Mouse (Mus musculus): ENCODE measurements around the gene Smoc2.

Gene Smoc2

DNA sequence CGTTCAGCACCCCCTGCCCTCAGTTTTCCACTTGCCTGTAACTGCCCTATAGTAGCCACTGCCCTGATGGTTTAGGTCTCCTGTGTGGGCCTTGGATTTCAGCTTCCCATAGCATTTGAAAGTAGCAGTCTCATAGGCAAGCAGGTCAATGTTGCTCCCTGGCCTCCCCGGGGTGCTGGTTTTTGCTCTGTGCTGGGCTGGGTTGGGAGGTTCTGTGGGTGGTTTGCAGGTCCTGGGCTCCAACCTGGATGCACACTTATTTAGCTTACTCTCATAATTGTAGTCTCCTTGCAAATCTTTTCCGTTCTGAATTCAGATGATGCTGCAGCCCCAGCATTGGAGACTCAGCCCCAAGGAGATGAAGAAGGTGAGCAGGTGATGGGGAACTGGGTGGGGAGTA is 67.6 kb downstream of the Smoc2 start:
- in situ Hi-C loops (cut with MboI, MseI): no loop called here

DNA sequence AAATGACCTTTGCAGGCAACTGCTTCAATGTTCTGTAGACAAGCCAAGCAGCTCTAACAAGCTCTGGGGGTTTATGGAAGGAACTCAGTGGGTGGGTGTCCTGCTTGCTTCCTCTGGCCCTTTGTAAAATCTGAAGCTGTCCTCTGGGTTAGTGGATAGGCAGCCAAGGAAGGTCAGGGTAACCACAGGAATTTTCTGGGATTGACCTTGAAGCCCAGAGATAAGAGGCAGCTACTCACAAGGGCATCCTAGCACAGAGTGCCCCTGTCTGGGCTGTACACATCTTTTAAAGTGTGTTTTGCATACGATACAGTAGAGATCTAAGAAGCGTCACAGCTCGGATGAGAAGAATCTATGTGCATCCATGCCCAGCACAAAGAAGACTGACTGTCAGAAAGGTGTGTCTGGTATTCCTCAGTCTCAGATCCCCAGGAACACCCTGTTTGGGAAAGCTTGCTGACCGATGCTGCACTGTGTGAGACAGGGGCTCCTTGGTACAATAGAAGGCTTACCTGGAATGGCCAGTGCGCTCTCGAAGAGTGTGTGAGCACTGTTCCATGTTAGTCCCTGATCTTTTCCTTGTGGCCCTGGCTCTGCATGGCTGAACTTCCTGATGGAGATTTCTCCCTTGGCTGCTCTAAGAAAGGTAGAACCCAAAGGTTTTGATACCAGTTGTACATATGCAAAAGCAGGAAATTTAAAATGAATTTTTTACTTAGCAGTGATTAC is 69.9 kb downstream of the Smoc2 start:
- in situ Hi-C loops (cut with MboI, MseI): no loop called here

DNA sequence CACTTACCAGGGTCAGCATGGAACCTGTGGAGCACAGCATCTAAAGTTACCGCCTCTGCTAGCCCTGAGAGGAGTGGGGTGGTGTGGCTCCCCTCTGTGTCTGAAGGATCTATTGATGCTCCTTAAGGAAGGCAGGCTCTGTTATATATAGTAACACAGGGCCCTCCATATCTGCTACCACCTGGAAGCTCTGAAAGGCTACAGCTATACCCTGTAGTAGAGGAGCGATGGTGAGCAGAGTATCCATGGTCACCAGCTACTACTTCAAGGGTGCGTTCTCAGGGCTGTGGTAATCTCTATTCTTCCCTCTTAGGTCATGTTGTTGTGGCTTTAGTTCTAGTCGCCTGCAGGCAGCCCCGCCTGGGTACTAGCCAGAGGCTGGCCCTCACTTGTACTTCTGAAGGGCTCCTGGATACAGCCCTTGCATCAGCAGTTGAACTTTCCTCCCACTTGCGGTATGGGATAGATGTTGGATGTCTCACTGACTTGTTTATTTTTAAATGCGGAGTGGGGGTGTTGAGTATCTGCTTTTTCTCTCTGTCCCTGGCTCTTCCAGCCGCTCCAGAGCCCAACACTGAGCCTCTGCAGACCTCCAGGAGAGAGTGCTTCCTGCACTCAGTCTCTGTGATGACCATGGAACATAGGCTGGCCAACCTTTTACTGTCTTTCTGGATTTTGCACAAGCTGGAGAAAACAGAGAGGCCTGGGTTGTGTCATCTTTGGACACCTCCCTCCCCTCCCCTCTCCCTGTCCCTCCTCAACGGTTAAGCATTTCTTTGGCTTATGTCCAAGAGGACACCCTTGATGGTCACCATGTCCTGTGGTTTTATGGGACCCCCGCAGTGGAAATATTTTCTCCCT is 74.1 kb downstream of the Smoc2 start:
- in situ Hi-C loops (cut with MboI, MseI): no loop called here

DNA sequence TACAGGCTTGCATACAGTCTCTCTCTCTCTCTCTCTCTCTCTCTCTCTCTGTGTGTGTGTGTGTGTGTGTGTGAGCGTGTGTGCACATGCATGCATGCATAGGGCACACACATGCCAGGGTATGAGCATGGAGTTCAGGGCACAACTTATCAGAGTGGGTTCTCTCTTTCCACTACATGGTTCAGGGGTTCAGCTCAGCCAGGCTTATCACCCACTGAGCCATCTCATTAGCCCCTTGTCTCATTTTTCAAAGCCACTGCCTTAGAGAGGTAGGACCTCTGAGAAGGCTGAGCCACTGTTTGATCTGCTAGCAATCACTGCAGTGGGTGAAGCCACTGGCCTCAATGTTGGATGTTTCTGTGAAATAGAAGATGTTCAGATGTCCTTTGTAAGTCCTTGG is 82.2 kb downstream of the Smoc2 start:
- in situ Hi-C loops (cut with MboI, MseI): no loop called here

DNA sequence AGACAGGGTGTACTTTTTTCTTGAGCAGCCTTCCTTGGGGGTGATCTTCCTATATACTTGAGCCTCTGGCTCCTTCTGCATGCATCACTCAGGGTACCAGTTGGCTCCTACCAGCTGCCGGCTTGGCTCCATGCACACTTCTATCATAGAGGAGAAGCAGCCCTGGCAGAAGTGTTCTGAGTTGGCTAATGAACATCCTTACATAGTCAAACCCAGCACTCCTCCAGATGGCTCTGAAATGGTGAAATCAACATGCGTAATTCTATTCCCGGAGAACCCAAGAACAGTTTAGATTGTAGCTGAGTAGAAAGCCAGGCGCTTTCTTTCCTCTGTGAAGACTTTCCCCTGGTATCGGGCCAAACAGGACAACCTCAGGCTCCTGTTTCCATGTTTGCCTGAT is 91.2 kb downstream of the Smoc2 start:
- in situ Hi-C loops (cut with MboI, MseI): no loop called here

DNA sequence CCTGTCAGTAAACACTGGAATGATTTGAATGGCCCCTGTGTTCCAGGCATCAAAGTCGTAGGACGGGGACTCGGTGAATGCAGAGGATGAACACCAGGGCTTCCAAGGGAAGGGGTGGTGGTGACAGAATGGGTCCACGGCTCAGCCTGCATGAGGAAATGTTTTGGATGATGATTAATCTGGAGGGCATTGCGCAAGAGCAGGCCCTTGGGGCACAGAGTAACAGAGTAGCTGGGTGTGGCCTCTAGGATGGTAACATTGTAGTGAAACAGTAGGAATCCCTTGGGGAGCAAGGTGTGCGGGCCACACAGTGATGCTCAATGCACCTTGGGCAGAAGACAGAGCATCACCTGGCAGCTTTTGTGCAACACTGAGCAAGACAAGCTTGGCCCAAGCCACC is 92.3 kb downstream of the Smoc2 start:
- in situ Hi-C loops (cut with MboI, MseI): no loop called here

DNA sequence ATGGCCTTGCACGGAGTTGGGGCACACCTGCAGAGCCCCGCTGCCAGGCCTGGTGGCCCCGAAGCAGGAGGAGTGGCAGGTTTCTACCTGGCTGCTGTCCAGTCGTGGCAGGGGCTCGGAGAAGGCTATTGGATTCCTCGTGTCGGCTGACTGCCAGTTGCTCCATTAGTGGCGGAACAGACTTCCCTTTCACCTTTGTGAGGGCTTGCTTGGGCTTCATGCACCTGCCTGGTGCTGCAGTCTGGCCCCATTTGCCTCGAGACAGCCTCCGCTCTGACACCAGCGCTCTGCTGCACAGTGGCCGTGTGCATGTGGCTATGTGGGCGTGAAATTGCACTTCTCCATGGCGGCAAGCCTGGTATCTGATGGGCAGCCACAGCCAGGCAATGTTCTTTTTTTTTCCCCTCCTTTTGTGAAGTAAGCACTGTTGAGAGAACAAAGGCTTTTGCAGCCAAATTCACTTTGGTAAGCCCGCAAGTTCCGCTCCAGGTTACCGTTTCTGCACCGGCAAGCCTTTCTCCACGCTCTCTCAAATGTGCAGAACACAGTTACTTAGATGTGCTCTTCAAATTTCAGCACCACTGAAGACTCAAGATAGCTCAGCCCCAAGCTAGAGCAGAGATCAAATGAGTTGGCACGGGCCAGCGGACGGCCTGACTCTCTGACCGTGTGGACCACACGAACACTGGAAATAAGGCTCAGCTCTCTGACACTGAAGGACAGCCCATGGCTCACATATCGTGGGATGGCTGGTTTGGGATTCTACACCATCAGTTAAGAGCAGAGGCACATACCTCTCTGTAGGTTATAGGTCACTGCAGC is 93.2 kb downstream of the Smoc2 start:
- in situ Hi-C loops (cut with MboI, MseI): no loop called here

DNA sequence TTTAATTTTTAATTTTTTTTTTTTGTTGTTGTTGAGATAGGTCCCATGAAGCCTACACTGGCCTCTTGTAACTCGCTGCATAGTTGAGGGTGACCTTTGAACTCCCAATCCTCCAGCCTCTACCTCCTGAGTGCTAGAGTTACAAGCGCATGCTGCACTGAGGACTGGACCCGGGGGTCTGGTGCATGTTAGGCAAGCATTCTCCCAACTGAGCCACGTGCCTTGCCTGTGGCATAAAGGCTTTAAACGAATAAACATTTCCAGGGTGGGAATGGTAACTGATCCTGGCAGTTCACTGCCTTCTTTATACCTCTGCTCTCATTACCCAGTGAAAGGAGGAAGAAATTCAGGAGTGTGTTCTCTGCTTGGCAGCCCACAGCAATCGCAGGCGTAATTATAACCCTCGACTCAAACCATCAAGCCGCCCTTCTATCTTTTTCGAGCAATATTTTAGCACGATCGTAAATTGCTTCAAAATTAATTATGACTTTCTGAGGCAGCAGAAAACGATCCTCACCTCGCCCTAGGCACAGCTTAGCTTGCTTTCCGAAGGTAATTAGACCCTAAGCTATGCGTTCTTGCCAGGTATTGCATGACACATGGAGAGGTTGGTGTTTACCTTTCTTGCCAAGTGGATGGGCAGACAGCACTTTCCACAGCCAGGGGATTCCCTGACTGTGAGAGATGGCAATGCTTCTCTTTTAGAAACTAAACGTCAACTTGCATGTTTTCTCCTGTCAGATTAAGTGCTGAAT is 99.6 kb downstream of the Smoc2 start:
- in situ Hi-C loops (cut with MboI, MseI): no loop called here

DNA sequence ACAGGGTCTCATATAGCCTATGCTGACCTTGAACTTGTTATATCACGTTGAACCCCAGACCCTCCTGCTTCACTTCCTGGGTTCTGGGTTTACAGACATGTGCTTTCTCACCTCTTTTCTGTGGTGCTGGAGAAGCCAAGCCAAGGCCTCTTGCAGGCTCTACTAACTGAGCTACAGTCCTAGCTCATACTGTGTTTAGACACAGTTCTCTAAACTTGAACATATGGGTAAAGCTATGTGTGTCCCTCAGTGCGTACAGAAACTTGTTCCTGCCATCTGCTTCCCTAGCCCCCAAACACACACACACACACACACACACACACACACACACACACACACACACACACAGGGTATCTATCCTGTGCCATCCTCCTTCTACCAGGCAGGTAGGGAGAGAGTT is 100.2 kb downstream of the Smoc2 start:
- in situ Hi-C loops (cut with MboI, MseI): no loop called here

DNA sequence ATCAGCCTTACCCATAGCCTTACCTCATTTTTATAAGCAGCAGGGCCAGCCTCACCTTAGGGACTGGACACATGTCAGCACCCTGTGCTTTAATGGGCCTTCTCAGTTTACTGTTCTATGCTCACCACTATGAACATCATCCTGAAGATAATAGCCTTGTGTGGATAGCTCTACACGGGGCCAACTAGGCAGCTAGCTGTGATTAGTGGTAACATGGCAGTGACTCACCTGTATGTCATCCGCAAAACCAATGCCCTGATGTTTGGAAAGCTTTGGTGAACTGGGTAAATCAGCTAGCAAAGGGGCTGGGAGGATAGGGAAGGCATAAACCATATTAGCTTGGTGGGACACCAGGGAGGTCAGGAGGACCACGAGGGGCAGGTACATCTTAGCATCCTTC is 100.7 kb downstream of the Smoc2 start:
- in situ Hi-C loops (cut with MboI, MseI): no loop called here

DNA sequence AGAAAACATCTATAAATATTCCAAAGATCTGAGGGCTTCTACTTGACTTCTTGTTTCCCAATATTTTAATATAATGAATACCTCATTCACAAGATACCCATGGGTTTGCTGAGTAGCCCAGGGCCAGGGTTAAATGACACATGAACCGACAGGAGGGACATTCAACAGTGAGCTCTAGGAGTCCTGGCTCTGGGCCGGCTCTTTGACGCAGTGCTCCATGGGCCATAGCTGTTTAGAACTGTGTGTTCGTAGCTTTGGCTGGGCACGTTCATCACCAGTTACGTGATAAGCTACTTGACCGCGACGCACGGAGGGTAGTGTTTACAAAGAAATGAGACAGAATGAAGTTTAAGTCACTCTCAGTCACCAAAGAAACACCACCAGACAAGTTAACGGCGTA is 101.2 kb downstream of the Smoc2 start:
- in situ Hi-C loops (cut with MboI, MseI): no loop called here

DNA sequence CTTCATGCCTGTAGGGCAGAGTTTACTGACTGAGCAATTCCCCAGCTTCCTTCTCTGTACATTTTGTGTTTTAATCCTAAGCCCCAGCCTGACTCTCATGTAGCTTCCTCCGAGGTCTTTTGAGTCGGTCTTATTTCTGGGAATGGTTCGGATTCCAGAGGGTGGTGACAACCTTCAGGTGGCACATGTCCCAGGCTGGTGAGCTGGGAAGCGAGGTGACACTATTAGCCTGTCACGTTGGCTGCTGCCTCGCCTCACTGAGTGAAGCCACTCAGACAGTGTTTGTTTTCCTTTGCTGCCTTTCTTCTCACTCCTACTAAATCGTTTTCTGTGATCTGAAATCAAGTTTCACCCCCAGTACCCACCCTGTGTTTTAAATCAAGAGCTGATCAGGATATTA is 102.2 kb downstream of the Smoc2 start:
- in situ Hi-C loops (cut with MboI, MseI): no loop called here

DNA sequence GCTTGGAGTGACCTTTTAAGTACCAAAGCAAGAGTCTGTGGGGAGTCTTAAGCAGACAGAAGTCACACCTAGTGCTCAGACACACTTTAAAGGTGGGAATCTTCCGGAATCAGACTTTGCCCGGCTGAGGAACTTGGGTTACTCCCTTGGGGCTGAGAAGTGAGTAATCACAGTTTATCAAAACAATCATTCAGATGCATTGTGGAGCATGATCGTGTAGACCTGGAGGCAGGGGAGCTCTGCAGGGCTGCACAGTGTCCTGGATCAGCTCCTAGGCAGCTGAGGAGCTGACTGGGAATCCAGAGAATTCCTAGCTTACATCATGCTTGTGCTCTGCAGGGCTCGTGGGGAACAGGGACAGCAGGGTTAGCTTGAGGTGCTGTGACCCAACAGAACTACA is 104.7 kb downstream of the Smoc2 start:
- in situ Hi-C loops (cut with MboI, MseI): no loop called here

DNA sequence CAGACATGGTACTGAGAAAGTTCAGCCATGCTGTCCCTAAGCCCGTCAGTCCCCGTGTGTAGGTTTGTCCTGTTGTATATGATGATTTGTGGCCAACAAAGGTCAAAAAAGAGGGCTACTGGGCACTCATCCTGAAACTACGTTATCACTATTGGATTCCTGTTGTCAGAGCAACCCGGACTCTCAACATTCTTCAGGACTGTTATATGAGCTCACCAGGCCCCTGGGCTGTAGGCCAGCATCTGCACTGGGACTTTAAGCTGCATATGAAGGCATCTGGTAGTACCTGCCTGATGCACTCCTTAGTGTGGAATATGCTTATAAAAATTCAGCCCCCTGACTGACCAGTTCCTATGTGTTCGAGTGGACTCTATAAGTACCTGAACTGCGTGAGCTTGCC is 105.7 kb downstream of the Smoc2 start:
- in situ Hi-C loops (cut with MboI, MseI): no loop called here

DNA sequence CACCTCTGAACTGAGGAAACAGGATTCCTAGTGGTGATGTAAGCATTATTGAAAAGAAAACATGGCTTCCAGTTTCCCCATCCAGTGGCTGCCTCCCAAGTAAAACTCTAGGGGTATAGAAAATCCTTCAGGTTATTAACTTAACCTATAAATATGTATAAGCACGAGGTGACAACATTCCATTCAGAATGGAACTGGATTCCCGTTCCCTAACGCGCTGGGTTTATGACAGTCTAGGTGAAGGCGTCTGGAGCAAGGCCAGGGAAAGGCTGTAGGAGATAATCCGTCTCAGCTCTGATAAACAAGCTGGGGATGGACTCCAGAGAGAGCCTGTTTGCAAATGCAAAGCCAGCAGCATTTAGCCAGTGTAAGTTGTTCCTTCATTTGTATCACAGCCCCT is 108.0 kb downstream of the Smoc2 start:
- in situ Hi-C loops (cut with MboI, MseI): no loop called here

DNA sequence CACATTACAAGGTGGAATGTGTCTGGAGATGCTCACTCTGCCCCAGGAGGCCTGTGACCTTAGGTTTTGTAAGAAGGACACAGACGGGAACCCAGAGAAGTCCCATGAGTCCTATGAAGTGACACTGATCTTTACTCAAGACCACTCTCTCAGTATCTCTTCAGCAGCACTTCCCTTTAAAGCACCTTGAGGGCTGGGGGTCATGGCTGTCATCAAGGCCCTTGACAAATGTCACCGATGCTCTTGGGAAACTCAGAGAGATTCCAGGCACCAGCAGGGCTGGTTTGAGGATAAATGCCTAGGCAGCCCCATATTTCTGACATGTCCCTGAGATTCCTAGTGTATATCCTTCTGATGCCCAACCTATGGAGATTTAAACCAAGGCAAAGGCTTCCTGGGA is 113.1 kb downstream of the Smoc2 start:
- in situ Hi-C loops (cut with MboI, MseI): no loop called here

DNA sequence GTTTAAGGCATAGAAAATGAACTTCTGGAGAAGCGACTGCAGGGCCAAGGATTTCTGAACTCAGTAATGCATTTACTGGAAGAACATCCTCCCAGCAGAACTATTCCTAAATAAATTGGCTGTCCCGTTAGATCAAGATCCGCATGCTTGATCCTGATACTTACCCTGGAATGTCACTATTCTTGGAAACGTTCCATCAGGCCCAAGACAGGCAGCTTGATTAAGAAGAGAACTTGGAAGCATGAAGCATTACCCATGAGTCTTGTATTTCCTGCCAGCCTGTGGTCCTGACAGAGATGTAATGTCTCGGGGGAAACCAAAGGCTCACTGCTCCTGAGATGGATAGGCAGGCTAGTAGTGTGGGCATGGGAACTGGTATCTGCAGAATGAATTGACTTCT is 115.6 kb downstream of the Smoc2 start:
- in situ Hi-C loops (cut with MboI, MseI): no loop called here

DNA sequence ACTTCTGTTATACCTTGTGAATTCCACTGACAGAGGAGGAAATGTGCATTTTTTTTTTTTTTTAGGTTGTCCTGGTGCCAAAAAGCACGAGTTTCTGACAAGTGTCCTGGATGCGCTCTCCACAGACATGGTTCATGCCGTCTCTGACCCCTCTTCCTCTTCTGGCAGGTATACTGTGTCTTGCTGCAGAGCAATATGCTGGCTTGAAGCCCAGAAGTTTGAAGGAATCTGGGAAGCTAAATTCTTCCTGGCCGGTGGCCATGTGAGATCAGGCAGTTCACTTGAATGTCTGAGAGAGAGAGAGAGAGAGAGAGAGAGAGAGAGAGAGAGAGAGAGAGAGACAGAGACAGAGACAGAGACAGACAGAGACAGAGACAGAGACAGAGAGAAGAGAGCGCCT is 118.2 kb downstream of the Smoc2 start:
- in situ Hi-C loops (cut with MboI, MseI): no loop called here

DNA sequence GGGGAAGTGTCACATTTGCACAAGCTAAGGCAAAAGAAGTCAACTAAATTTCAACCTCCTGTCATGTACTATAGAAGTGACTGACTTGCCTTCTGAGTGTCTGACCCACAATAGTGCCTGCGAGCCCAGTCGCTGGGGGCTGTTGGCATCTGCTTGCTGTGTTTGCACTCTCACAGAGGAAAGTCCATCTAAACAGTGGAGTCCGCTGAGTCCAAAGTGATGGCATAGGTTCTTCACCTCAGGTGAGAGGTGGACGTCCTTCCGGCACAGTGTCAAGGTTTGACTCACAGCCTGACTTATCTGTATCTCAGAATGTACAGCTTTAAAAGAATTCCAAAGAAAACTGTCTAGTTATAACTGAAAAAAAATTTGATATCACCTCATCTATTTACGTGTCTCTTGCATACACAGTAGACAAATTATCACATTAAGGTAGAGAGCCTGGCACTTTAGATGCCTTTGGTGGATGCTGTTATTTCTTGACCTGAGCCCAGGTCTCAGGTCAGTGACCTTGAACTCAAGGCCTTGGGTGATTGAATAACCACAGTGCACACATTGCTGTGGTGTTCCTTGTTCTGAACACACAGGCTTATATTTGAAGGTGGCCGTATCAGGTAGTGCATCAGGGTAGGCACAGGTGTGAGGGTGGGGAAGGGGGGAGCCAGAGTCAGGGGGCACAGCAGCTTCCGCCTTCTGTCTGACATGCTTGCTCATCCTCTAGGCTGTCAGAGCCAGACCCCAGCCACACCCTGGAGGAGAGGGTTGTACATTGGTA is 119.5 kb downstream of the Smoc2 start:
- in situ Hi-C loops (cut with MboI, MseI): no loop called here

DNA sequence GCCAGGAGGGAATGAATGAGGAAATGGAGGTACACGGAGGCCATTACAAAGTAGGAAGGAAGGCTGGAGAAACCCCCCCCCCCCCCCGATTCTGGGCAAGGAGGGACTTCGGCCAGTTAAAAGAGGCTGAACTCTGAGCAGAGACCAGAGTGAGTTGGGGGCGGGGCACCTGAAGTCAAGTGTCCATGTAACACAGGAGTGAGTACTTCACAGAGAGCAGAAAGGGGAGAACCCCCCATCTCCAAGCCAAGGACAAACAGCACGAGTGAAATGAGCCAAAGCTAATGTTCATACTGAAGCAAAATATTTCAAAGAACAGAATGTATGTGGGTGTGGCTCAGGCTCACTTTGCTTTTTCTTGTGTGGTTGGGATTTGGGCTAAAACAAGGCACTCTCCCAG is 121.7 kb downstream of the Smoc2 start:
- in situ Hi-C loops (cut with MboI, MseI): no loop called here

DNA sequence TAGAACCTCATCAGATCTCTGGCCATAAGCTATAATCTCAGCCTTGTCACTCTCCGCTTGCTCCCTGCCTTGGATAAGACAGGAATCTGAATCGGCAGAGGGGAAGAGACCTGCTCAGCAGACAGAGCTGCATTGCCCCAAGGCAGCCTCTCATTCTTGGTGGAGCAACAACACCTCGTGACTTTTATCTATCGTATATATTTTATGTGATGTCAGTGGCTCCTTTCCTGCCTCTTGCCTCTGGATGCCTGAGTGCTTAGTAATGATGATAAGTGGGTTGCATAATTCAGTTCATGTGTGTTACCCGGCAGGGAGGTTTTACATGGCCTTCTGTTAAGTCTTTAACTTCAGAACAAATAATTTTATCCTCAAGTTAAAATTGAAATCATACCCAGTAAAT is 128.6 kb downstream of the Smoc2 start:
- in situ Hi-C loops (cut with MboI, MseI): no loop called here

Measured in T-helper 2 cell (primary cell).